Mouse (Mus musculus): ENCODE data around the gene Sowahc.

Gene Sowahc

GRCm38 (mm10) chr10:59235847-59236246, 14.1 kb downstream of the Sowahc start:
- Histone ChIP-seq H3K36me3 (ENCODE audit: control insufficient read depth, insufficient read depth, low read length, poor library complexity, severe bottlenecking) (no peaks in the 10 kb centered on the region), H3K27me3 (ENCODE audit: control insufficient read depth, insufficient read depth, low read length, poor library complexity, severe bottlenecking) (no peaks in the 10 kb centered on the region)
- DNase-seq (ENCODE audit: low read depth, low spot score) = no peak

GRCm38 (mm10) chr10:59236486-59236885, 14.7 kb downstream of the Sowahc start:
- peak; percentile 45 for DNase-seq (ENCODE audit: low read depth, low spot score)
- Histone ChIP-seq H3K36me3 (ENCODE audit: control insufficient read depth, insufficient read depth, low read length, poor library complexity, severe bottlenecking) (no peaks in the 10 kb centered on the region), H3K27me3 (ENCODE audit: control insufficient read depth, insufficient read depth, low read length, poor library complexity, severe bottlenecking) (no peaks in the 10 kb centered on the region)

- Histone ChIP-seq H3K27me3 (ENCODE audit: control insufficient read depth, insufficient read depth, low read length, poor library complexity, severe bottlenecking) (no peaks in the 10 kb centered on the region), H3K36me3 (ENCODE audit: control insufficient read depth, insufficient read depth, low read length, poor library complexity, severe bottlenecking) (no peaks in the 10 kb centered on the region)
- DNase-seq (ENCODE audit: low read depth, low spot score) = no peak
Measured at GRCm38 (mm10) chr10:59237757-59238156, 16.0 kb downstream of the Sowahc start.

- Histone ChIP-seq H3K27me3 (ENCODE audit: control insufficient read depth, insufficient read depth, low read length, poor library complexity, severe bottlenecking) (no peaks in the 10 kb centered on the region), H3K36me3 (ENCODE audit: control insufficient read depth, insufficient read depth, low read length, poor library complexity, severe bottlenecking) (no peaks in the 10 kb centered on the region)
- DNase-seq (ENCODE audit: low read depth, low spot score) = no peak
Measured at GRCm38 (mm10) chr10:59241141-59241541, 19.4 kb downstream of the Sowahc start.

- H3K27me3 ChIP-seq (ENCODE audit: control insufficient read depth, insufficient read depth, low read length, poor library complexity, severe bottlenecking) = no peaks in the 10 kb centered on the region
- H3K36me3 ChIP-seq (ENCODE audit: control insufficient read depth, insufficient read depth, low read length, poor library complexity, severe bottlenecking) = no peaks in the 10 kb centered on the region
- DNase-seq (ENCODE audit: low read depth, low spot score) = no peak
Measured at GRCm38 (mm10) chr10:59249531-59249930, 27.8 kb downstream of the Sowahc start.

GRCm38 (mm10) chr10:59250679-59251078, 28.9 kb downstream of the Sowahc start:
- no peak for DNase-seq (ENCODE audit: low read depth, low spot score)
- Histone ChIP-seq H3K27me3 (ENCODE audit: control insufficient read depth, insufficient read depth, low read length, poor library complexity, severe bottlenecking) (no peaks in the 10 kb centered on the region), H3K36me3 (ENCODE audit: control insufficient read depth, insufficient read depth, low read length, poor library complexity, severe bottlenecking) (no peaks in the 10 kb centered on the region)

- DNase-seq (ENCODE audit: low read depth, low spot score) = no peak
- Histone ChIP-seq H3K36me3 (ENCODE audit: control insufficient read depth, insufficient read depth, low read length, poor library complexity, severe bottlenecking) (no peaks in the 10 kb centered on the region), H3K27me3 (ENCODE audit: control insufficient read depth, insufficient read depth, low read length, poor library complexity, severe bottlenecking) (no peaks in the 10 kb centered on the region)
Measured at GRCm38 (mm10) chr10:59251980-59252379, 30.2 kb downstream of the Sowahc start.

GRCm38 (mm10) chr10:59252396-59252795, 30.6 kb downstream of the Sowahc start:
- DNase-seq (ENCODE audit: low read depth, low spot score) = no peak
- Histone ChIP-seq H3K36me3 (ENCODE audit: control insufficient read depth, insufficient read depth, low read length, poor library complexity, severe bottlenecking) (no peaks in the 10 kb centered on the region), H3K27me3 (ENCODE audit: control insufficient read depth, insufficient read depth, low read length, poor library complexity, severe bottlenecking) (no peaks in the 10 kb centered on the region)

- Histone ChIP-seq H3K27me3 (ENCODE audit: control insufficient read depth, insufficient read depth, low read length, poor library complexity, severe bottlenecking) (no peaks in the 10 kb centered on the region), H3K36me3 (ENCODE audit: control insufficient read depth, insufficient read depth, low read length, poor library complexity, severe bottlenecking) (no peaks in the 10 kb centered on the region)
- DNase-seq (ENCODE audit: low read depth, low spot score) = peak; percentile 11
Measured at GRCm38 (mm10) chr10:59253541-59254079, 31.9 kb downstream of the Sowahc start.

GRCm38 (mm10) chr10:59256533-59256932, 34.8 kb downstream of the Sowahc start:
- Histone ChIP-seq H3K36me3 (ENCODE audit: control insufficient read depth, insufficient read depth, low read length, poor library complexity, severe bottlenecking) (no peaks in the 10 kb centered on the region), H3K27me3 (ENCODE audit: control insufficient read depth, insufficient read depth, low read length, poor library complexity, severe bottlenecking) (no peaks in the 10 kb centered on the region)
- DNase-seq (ENCODE audit: low read depth, low spot score) = no peak

GRCm38 (mm10) chr10:59259572-59259971, 37.8 kb downstream of the Sowahc start:
- no peaks in the 10 kb centered on the region for H3K27me3 ChIP-seq (ENCODE audit: control insufficient read depth, insufficient read depth, low read length, poor library complexity, severe bottlenecking)
- DNase-seq (ENCODE audit: low read depth, low spot score) = no peak
- no peaks in the 10 kb centered on the region for H3K36me3 ChIP-seq (ENCODE audit: control insufficient read depth, insufficient read depth, low read length, poor library complexity, severe bottlenecking)

- no peaks in the 10 kb centered on the region for H3K36me3 ChIP-seq (ENCODE audit: control insufficient read depth, insufficient read depth, low read length, poor library complexity, severe bottlenecking)
- DNase-seq (ENCODE audit: low read depth, low spot score) = no peak
- no peaks in the 10 kb centered on the region for H3K27me3 ChIP-seq (ENCODE audit: control insufficient read depth, insufficient read depth, low read length, poor library complexity, severe bottlenecking)
Measured at GRCm38 (mm10) chr10:59261603-59262002, 39.9 kb downstream of the Sowahc start.

- H3K27me3 ChIP-seq (ENCODE audit: control insufficient read depth, insufficient read depth, low read length, poor library complexity, severe bottlenecking) = no peaks in the 10 kb centered on the region
- H3K36me3 ChIP-seq (ENCODE audit: control insufficient read depth, insufficient read depth, low read length, poor library complexity, severe bottlenecking) = no peaks in the 10 kb centered on the region
- no peak for DNase-seq (ENCODE audit: low read depth, low spot score)
Measured at GRCm38 (mm10) chr10:59262021-59262420, 40.3 kb downstream of the Sowahc start.

- no peak for DNase-seq (ENCODE audit: low read depth, low spot score)
- Histone ChIP-seq H3K36me3 (ENCODE audit: control insufficient read depth, insufficient read depth, low read length, poor library complexity, severe bottlenecking) (no peaks in the 10 kb centered on the region), H3K27me3 (ENCODE audit: control insufficient read depth, insufficient read depth, low read length, poor library complexity, severe bottlenecking) (no peaks in the 10 kb centered on the region)
Measured at GRCm38 (mm10) chr10:59262979-59263378, 41.2 kb downstream of the Sowahc start.

- H3K27me3 ChIP-seq (ENCODE audit: control insufficient read depth, insufficient read depth, low read length, poor library complexity, severe bottlenecking) = no peaks in the 10 kb centered on the region
- no peak for DNase-seq (ENCODE audit: low read depth, low spot score)
- H3K36me3 ChIP-seq (ENCODE audit: control insufficient read depth, insufficient read depth, low read length, poor library complexity, severe bottlenecking) = no peaks in the 10 kb centered on the region
Measured at GRCm38 (mm10) chr10:59265067-59265466, 43.3 kb downstream of the Sowahc start.

- Histone ChIP-seq H3K36me3 (ENCODE audit: control insufficient read depth, insufficient read depth, low read length, poor library complexity, severe bottlenecking) (no peaks in the 10 kb centered on the region), H3K27me3 (ENCODE audit: control insufficient read depth, insufficient read depth, low read length, poor library complexity, severe bottlenecking) (no peaks in the 10 kb centered on the region)
- no peak for DNase-seq (ENCODE audit: low read depth, low spot score)
Measured at GRCm38 (mm10) chr10:59265674-59266073, 43.9 kb downstream of the Sowahc start.

Measured in splenic B cell, adult 2 months (primary cell).